Mouse (Mus musculus): ENCODE data around the gene Ddb2.
A peak's percentile ranks its signal among the peaks of the same experiment; 100 is the strongest.

Ddb2 gene

DNA sequence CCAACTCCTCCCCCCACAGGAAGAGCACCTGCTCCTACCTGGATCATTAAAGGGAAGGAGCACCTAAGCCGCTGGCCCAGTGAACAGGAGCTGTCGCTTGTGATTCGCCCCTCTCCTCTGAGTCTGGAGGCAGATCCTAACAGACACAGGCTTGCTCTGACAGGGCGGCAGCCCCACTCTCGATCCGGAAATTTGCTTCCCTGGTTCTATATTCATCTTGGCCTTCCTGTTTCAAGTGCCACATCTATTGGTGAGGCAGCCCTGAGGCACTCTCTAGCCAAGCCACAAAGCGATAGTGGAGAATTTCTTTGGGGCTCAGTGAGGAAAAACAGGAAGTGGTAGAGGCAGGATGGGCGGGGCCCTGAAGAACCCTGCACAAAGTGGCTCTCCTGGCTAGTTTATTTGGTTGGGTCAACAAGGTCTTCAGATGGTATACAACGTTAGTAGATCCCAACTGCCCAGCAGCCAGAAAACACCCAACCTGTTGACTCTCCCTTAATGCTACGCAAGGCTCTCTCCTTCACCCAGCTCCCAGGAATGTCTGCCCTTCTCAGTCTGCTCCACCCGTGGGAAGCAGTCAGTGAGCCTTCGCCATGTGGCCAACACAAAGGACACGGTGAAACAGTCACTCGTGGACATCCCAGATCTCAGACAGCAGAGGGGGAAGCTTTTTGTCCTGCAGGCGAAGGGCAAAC, 52.9 kb downstream of the Ddb2 start, which contains the start of gene Madd:
TSS of gene Madd (minus strand) at position 127 of the 695 bp plus-strand sequence.
- peak; percentile 90 for DNase-seq

- peak; percentile 99 for DNase-seq
Measured at GRCm38 (mm10) chr2:91183148-91183513, 53.7 kb downstream of the Ddb2 start.

- DNase-seq, result peak; percentile 70
Measured at GRCm38 (mm10) chr2:91182405-91183147, 54.2 kb downstream of the Ddb2 start.

DNA sequence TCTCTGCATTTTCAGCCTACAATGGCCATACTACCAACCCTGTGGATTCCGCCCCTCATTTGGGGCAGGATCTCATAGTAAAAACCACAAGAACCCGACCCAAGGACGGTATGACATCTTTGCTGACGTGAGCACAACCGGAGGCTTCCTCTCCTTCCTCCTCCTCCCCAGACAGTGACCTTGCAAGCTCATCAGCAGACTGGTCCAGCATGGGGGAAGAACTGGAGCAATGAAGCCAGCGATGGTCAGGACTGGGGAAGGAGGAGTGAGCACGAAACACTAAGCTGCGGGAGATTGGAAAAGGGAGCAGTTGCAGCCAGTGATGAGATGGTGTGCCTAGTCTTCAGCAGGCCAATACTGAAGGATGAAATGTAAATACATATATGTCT, 54.8 kb downstream of the Ddb2 start:
- no peak for DNase-seq

- no peak for DNase-seq
Measured at GRCm38 (mm10) chr2:91180706-91181105, 56.1 kb downstream of the Ddb2 start.

GRCm38 (mm10) chr2:91179825-91180224, 57.0 kb downstream of the Ddb2 start:
- DNase-seq, result no peak

DNA sequence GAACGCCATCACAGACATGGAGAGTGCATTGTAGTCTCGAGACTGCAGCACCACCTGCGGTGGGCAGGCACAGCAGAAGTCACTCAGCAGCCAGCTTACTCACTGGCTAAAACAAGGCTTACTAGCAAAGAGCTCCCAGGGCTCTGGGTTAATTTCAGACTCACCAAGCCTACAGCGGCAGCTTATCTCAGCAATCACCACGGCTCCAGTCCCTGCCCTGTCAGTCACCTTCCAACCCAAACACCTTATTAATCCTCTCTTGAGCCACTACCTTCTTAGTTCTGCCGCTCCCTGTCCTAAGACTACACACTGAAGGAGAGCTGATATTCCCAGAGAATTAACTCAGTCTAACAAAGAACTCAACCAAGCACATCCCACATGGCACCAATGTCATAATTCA, 60.5 kb downstream of the Ddb2 start:
- DNase-seq, result no peak

- DNase-seq, result no peak
Measured at GRCm38 (mm10) chr2:91175490-91175889, 61.3 kb downstream of the Ddb2 start.

DNA sequence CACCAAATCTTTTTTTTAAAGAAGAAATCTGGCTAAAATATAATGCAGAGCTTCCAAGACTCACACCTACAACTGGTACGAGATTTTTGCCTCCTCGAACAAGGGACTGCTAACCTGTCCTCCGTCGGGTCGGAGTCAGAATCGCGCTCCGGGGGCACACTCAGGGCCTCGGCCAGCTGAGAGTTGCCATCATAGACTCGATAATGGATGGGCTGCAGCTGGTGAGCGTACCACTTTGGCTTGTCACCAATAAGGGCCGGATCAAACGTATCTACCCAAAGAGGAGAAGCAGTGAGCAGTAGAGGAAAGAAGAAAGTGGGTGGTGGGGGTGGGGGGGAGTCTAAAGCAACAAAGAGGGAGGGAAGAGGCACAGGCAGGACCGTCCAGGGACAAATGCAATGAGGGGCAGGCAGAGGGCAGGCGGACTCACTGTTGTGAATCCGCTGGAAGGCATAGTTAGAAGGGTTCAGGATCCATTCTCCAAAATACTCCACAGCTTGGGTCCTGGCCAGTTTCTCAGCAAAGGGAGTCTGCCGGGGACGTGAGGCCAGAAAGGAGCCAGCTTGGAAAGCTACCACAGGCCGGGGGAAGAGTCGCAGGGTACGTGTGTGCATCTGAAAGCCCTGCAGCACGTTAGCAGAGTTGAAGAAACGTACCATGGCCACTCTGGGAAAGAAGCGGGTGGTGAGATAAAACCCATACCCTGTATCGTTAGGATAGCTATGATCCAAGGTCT, 67.0 kb downstream of the Ddb2 start:
- no peak for DNase-seq

GRCm38 (mm10) chr2:91167629-91168028, 69.2 kb downstream of the Ddb2 start:
- no peak for DNase-seq

DNA sequence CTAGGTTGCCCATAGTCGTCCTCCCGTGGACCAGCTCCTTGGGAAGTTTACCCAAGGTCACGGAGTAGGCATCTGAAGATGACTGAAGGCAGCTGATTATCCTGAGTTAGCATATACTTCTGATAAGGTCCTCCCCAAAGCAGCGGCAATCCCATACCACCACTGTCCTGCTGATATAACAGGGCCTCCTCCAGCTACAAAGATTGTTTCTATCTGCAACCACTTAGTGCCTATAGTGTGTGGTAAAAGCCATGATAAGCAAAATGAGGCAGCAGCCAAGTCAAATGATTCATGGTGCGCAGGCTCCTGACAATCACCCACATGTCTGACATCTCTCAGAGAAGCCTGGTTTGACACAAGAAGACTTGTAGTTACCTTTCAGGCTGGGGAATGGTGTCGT, 71.8 kb downstream of the Ddb2 start:
- DNase-seq, result no peak

GRCm38 (mm10) chr2:91163532-91163931, 73.2 kb downstream of the Ddb2 start:
- no peak for DNase-seq

DNA sequence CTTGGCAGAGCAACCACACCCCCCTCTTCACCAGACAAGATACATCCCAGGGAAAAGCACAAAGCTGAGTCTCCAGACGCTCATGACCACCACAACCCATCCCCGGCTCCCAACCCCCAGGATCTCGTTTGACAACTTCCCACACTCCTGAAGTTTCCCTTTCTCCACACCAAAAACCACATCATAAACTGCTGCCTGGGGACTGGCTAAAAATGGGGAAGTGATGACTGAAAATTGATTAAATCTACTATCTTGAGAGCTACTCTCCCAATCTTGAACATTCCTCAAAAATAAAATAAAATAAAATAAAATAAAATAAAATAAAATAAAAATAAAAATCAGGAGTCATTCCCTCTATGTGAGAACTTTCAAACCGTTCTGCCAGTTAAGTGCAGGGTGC, 73.8 kb downstream of the Ddb2 start:
- DNase-seq, result no peak
